Mouse (Mus musculus) spleen, embryonic (tissue): Measurements from ENCODE around the gene Myo16.

Source experiments
- CTCF ChIA-PET: fragments of 350-600 bp; sonication (Branson Sonifier 250); formaldehyde crosslinking; loops from one replicate; lab custom pipeline; 2022; lab: Charles Lee

The Myo16 gene

GRCm38 (mm10) chr8:10665821-10666283, 512.1 kb downstream of the Myo16 start:
- CTCF ChIA-PET: no interaction called here

- CTCF ChIA-PET: interaction anchor here (0.5 kb wide), 1 partner anchor 201 kb away, joined by 3 read pairs; no protein-coding TSS in a partner anchor
Measured at GRCm38 (mm10) chr8:10671862-10672548, 518.3 kb downstream of the Myo16 start.

GRCm38 (mm10) chr8:10677840-10678410, 524.2 kb downstream of the Myo16 start:
- CTCF ChIA-PET: no interaction called here

GRCm38 (mm10) chr8:10681926-10682325, 528.2 kb downstream of the Myo16 start:
- CTCF ChIA-PET: no interaction called here

GRCm38 (mm10) chr8:10683088-10683487, 529.4 kb downstream of the Myo16 start:
- CTCF ChIA-PET: no interaction called here
